Comparison of ENCODE assay signal across 8 mouse cellular contexts in the genomic region with DNA sequence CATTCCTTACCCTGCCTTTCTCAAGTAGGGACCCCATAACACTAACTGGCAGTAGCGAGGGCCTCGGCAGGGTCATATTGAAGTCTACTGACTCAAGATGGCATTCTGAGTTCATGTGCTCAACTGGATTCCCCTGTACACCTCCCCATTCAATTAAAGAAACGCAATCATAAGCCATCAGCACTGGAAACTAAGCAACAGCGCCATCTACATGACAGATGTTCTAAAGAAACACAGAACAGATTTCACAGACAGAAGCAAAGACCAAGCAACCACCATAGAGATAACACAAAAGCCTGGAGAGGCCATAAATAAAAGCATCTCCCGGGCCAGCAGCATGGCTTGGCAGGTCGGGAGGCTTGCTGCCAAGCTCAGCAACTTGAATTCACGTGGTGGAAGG.
DNase-seq lines count a peak whose midpoint lies in the region; TF ChIP-seq lines count a peak whose summit lies in the region.

No protein-coding gene starts in this region.

- DNase-seq in gastrocnemius, adult 2 months: no peak
- DNase-seq in gastrocnemius, postnatal 36 days: no peak
- peak; percentile 10 for DNase-seq in A20 (ENCODE audit: low read depth, low spot score)
- peak; percentile 80 for DNase-seq in brain, embryonic 14.5 days (ENCODE audit: low read depth)
- peak; percentile 20 to 34 for DNase-seq in heart, postnatal 36 days
- DNase-seq in left cerebral cortex, postnatal 25 days (ENCODE audit: low spot score in 2 of 2): peak; percentile 47 to 73
- peak; percentile 35 for DNase-seq in right cerebral cortex, postnatal 14 days
- no peak for DNase-seq in spleen, postnatal 14 days (ENCODE audit: low spot score in 2 of 2)

- intact Hi-C loops in gastrocnemius, adult 2 months (cut with DNase I): no loop called here
- intact Hi-C loops in gastrocnemius, postnatal 36 days (cut with DNase I): no loop called here
- intact Hi-C loops in heart, postnatal 36 days (cut with DNase I): loop anchor here (10.0 kb wide), 3 partner anchors 240 to 1360 kb away; no protein-coding TSS in a partner anchor
- intact Hi-C loops in left cerebral cortex, postnatal 25 days (cut with DNase I): no loop called here

- H3K4me3 ChIP-seq in gastrocnemius, adult 2 months: no peak overlapping the region

- H3K27ac ChIP-seq in gastrocnemius, adult 2 months: no peak overlapping the region

- peak; percentile 57 for TF ChIP-seq CTCF in gastrocnemius, adult 2 months (IDR thresholded peaks at IDR 0.05)
- TF ChIP-seq CTCF in brain, embryonic 14.5 days (IDR thresholded peaks at IDR 0.05; ENCODE audit: borderline replicate concordance, extremely low read depth, insufficient read depth, insufficient read length): peak; percentile 50; the same call in 1 of the 2 replicates

- no peak for TF ChIP-seq POLR2A in brain, embryonic 14.5 days (IDR thresholded peaks at IDR 0.05; ENCODE audit: borderline replicate concordance, extremely low read depth, insufficient read depth, insufficient read length, poor library complexity, severe bottlenecking)

Comparison
In these comparisons a context has a peak if more than half of its experiments do, and no peak if none do; other contexts are left out.
1. DNase-seq: peak in A20 (single experiment), brain, embryonic 14.5 days (single experiment), heart, postnatal 36 days (2 of 2), left cerebral cortex, postnatal 25 days (2 of 2) and right cerebral cortex, postnatal 14 days (single experiment); none in gastrocnemius, adult 2 months (single experiment), gastrocnemius, postnatal 36 days (0 of 2) and spleen, postnatal 14 days (0 of 2).